Mouse (Mus musculus): ENCODE data around the gene Gm5751. TPM values are rescaled to one million over a fixed set of nuclear protein-coding genes. Genes with fewer than 3 reads are reported as not detected.

The Gm5751 gene
- total RNA-seq (2023) = not detected

GRCm38 (mm10) chrX:8873953-8874352, at the start of gene Gm5751:
TSS of gene Gm5751 (plus strand) at chrX:8874253.

GRCm38 (mm10) chrX:8843694-8844093, 30.4 kb upstream of the Gm5751 start, which contains the start of gene Gm6592:
TSS of gene Gm6592 (plus strand) at chrX:8843994.

GRCm38 (mm10) chrX:8892343-8893155, 18.5 kb downstream of the Gm5751 start, which contains the start of gene B630019K06Rik:
TSS of gene B630019K06Rik (plus strand) at chrX:8892382.

Other genes with a start within 250 kb of the Gm5751 start
- gene Ssxb8, start 183.4 kb upstream of the Gm5751 start, total RNA-seq (2023) = not detected
- not detected for gene Ssx9, start 125.8 kb upstream of the Gm5751 start, total RNA-seq (2023)
- not detected for gene Ssxb5, start 70.6 kb upstream of the Gm5751 start, total RNA-seq (2023)
- gene Gm6592, start 30.3 kb upstream of the Gm5751 start, total RNA-seq (2023) = not detected
- gene B630019K06Rik, start 18.1 kb downstream of the Gm5751 start, total RNA-seq (2023) = 1.2 TPM
- gene Fthl17b, start 88.7 kb downstream of the Gm5751 start, total RNA-seq (2023) = not detected
- not detected for gene Fthl17c, start 102.3 kb downstream of the Gm5751 start, total RNA-seq (2023)
- gene Fthl17d, start 112.5 kb downstream of the Gm5751 start, total RNA-seq (2023) = not detected
- gene Fthl17e, start 159.2 kb downstream of the Gm5751 start, total RNA-seq (2023) = not detected
- not detected for gene Fthl17f, start 188.8 kb downstream of the Gm5751 start, total RNA-seq (2023)
- gene 4930402K13Rik, start 230.3 kb downstream of the Gm5751 start, total RNA-seq (2023) = not detected

Data from CD4-positive naive resting alpha-beta T cell, adult 76 days (primary cell).